Mouse (Mus musculus) ES-Bruce4 (cell line): ENCODE measurements around the gene Apoa2.

Experiments used
- CTCF ChIP-seq: IDR thresholded peaks from one replicate; pipeline ENCODE4 v1.8.1; 2011; ENCODE audit warnings: low read depth, low read length
- EP300 ChIP-seq: IDR thresholded peaks from 2 replicates; pipeline ENCODE4 v1.6.1; 2011; ENCODE audit warnings: low read depth, low read length; ENCODE audit not compliant: insufficient read depth
- POLR2A ChIP-seq: IDR thresholded peaks from one replicate; pipeline ENCODE4 v1.8.1; 2011; ENCODE audit warnings: low read length; ENCODE audit not compliant: insufficient read depth

DNA sequence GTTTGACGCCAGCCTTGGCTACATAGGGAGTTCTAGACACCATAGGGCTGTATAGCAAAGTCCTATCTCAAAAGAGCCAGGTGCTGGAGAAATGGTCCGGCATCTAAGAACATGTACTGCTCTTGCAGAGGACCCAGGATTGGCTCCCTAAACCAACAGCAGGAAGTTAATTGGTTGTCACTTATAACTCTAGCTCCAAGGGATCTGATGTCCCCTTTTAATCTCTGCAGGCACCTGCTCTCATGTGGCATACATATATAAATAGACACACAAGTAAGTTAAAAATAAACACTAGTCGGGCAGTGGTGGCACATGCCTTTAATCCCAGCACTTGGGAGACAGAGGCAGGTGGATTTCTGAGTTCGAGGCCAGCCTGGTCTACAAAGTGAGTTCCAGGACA, 10.9 kb downstream of the Apoa2 start:
- no peak for TF ChIP-seq CTCF
- TF ChIP-seq POLR2A: no peak
- no peak for TF ChIP-seq EP300
